Mouse (Mus musculus): Measurements from ENCODE around the gene Gins1.
"Not testable (repeated sequence)": the region's sequence is repeated elsewhere in the genome, so short reads cannot be mapped to it uniquely, and the experiment has no call there.

Gins1 gene

GRCm38 (mm10) chr2:150904936-150905450 lies at the start of gene Gins1:
Gene Gins1 (plus strand): TSS chr2:150905400.
- DNase-seq (ENCODE audit: low spot score in 2 of 2) = no peak

GRCm38 (mm10) chr2:150858724-150859487 lies 46.3 kb upstream of the Gins1 start:
- DNase-seq (ENCODE audit: low spot score in 2 of 2) = no peak

GRCm38 (mm10) chr2:150859709-150860470 lies 45.3 kb upstream of the Gins1 start:
- no peak for DNase-seq (ENCODE audit: low spot score in 2 of 2)

GRCm38 (mm10) chr2:150861128-150861527 lies 44.1 kb upstream of the Gins1 start:
- DNase-seq (ENCODE audit: low spot score in 2 of 2) = no peak

- DNase-seq (ENCODE audit: low spot score in 2 of 2) = no peak
These were observed 38.2 kb upstream of the Gins1 start for GRCm38 (mm10) chr2:150867021-150867420.

- DNase-seq (ENCODE audit: low spot score in 2 of 2) = no peak
These were observed 35.8 kb upstream of the Gins1 start for GRCm38 (mm10) chr2:150869446-150869845.

GRCm38 (mm10) chr2:150874508-150874907 lies 30.7 kb upstream of the Gins1 start:
- DNase-seq (ENCODE audit: low spot score in 2 of 2) = no peak

- no peak for DNase-seq (ENCODE audit: low spot score in 2 of 2)
These were observed 30.0 kb upstream of the Gins1 start for GRCm38 (mm10) chr2:150875226-150875625.

GRCm38 (mm10) chr2:150877561-150877960 lies 27.6 kb upstream of the Gins1 start:
- DNase-seq (ENCODE audit: low spot score in 2 of 2) = no peak

GRCm38 (mm10) chr2:150884075-150884778 lies 21.0 kb upstream of the Gins1 start:
- DNase-seq (ENCODE audit: low spot score in 2 of 2) = no peak

- DNase-seq (ENCODE audit: low spot score in 2 of 2) = no peak
These were observed 20.5 kb upstream of the Gins1 start for GRCm38 (mm10) chr2:150884779-150885110.

GRCm38 (mm10) chr2:150885814-150886213 lies 19.4 kb upstream of the Gins1 start:
- no peak for DNase-seq (ENCODE audit: low spot score in 2 of 2)

- no peak for DNase-seq (ENCODE audit: low spot score in 2 of 2)
These were observed 18.9 kb upstream of the Gins1 start for GRCm38 (mm10) chr2:150886315-150886714.

GRCm38 (mm10) chr2:150887370-150887769 lies 17.8 kb upstream of the Gins1 start:
- DNase-seq (ENCODE audit: low spot score in 2 of 2) = no peak

- DNase-seq (ENCODE audit: low spot score in 2 of 2) = no peak
These were observed 10.5 kb upstream of the Gins1 start for GRCm38 (mm10) chr2:150894617-150895267.

GRCm38 (mm10) chr2:150895691-150896252 lies 9.4 kb upstream of the Gins1 start:
- DNase-seq (ENCODE audit: low spot score in 2 of 2) = no peak

GRCm38 (mm10) chr2:150900341-150900740 lies 4.9 kb upstream of the Gins1 start:
- DNase-seq (ENCODE audit: low spot score in 2 of 2) = no peak

GRCm38 (mm10) chr2:150902347-150902746 lies 2.9 kb upstream of the Gins1 start:
- no peak for DNase-seq (ENCODE audit: low spot score in 2 of 2)

- DNase-seq (ENCODE audit: low spot score in 2 of 2) = peak; percentile 99
These were observed 796 bp upstream of the Gins1 start, which contains the start of gene Abhd12 for GRCm38 (mm10) chr2:150904272-150904935. Gene Abhd12 (minus strand): TSS chr2:150904741.

- not testable (repeated sequence) for DNase-seq (ENCODE audit: low spot score in 2 of 2)
These were observed 3.7 kb downstream of the Gins1 start for GRCm38 (mm10) chr2:150908881-150909280.

Data from spleen, postnatal 4 days (tissue).